Mouse (Mus musculus): ENCODE measurements around the gene Chmp6. TPM values are rescaled to one million over a fixed set of nuclear protein-coding genes. Genes with fewer than 3 reads are reported as not detected.

Gene Chmp6
- polyA plus RNA-seq, 2 experiments = 55.8 to 96.0 TPM

- H3K4me1 ChIP-seq (ENCODE audit: control insufficient read depth, insufficient read depth, low read length) = no peaks in the 10 kb centered on the region
- H3K36me3 ChIP-seq (ENCODE audit: control insufficient read depth, insufficient read depth, low read length) = peaks cover 83% of the 10 kb centered on the region
- no peak overlapping the region for H3K4me2 ChIP-seq (replicated peaks; ENCODE audit: low read depth, low read length, severe bottlenecking)
- H3K4me3 ChIP-seq (replicated peaks; ENCODE audit: low read length) = no peak overlapping the region
- H3K27me3 ChIP-seq (ENCODE audit: control insufficient read depth, insufficient read depth, low read length) = no peaks in the 10 kb centered on the region
- no peak overlapping the region for H3K27ac ChIP-seq (replicated peaks; ENCODE audit: low read depth, low read length)
- 86% methylated on average over 3 of the region's 3 CpGs for WGBS
- ATAC-seq (ENCODE audit: low FRiP score, low read depth) (no peak), DNase-seq (ENCODE audit: low spot score) (no peak)
- H3K9me3 ChIP-seq (ENCODE audit: control insufficient read depth, low read length) = no peaks in the 10 kb centered on the region
- no peak for TF ChIP-seq POLR2A (IDR thresholded peaks at IDR 0.05; ENCODE audit: borderline replicate concordance, extremely low read depth, insufficient read depth, insufficient read length)
- no peak overlapping the region for H3K9ac ChIP-seq (ENCODE audit: low read depth, low read length, severe bottlenecking)
These were observed 23.3 kb upstream of the Chmp6 start for GRCm38 (mm10) chr11:119889966-119890365.

DNA sequence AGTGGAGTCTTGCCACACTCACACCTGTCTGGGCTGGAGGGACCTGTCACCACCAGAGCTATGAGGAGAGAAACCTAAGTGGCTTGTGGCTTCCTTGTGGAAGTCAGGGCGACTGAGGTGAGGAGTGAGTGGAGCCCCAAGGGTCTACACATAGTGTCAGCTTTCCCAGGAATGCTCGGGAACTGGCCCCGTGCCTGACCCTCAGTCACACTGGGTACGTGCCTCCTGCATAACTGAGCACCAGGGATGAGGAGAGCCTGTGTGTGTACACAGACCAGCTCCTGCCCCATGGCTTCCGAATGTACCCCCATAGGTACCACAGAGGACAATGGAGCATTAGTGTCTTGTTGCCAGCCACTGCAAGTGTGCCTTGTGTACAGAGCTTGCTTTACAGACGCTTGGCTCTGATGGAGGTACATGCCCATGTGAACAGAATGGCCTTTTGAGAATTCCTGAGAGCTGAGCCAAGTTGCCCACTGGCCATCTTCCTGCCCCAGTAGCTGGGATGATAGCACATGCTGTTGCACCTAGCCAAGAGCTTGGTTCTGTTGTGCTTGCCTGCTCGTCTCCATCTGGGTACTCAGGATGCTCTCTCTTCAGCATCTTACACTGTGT is 21.5 kb upstream of the Chmp6 start:
- Histone ChIP-seq H3K27me3 (ENCODE audit: control insufficient read depth, insufficient read depth, low read length) (no peaks in the 10 kb centered on the region), H3K9ac (ENCODE audit: low read depth, low read length, severe bottlenecking) (no peak overlapping the region), H3K4me2 (replicated peaks; ENCODE audit: low read depth, low read length, severe bottlenecking) (no peak overlapping the region), H3K27ac (replicated peaks; ENCODE audit: low read depth, low read length) (no peak overlapping the region), H3K36me3 (ENCODE audit: control insufficient read depth, insufficient read depth, low read length) (peaks cover 82% of the 10 kb centered on the region), H3K4me3 (replicated peaks; ENCODE audit: low read length) (no peak overlapping the region), H3K9me3 (ENCODE audit: control insufficient read depth, low read length) (no peaks in the 10 kb centered on the region), H3K4me1 (ENCODE audit: control insufficient read depth, insufficient read depth, low read length) (no peaks in the 10 kb centered on the region)
- no peak for DNase-seq (ENCODE audit: low spot score)
- WGBS = 89% methylated on average over 7 of the region's 7 CpGs
- TF ChIP-seq POLR2A (IDR thresholded peaks at IDR 0.05; ENCODE audit: borderline replicate concordance, extremely low read depth, insufficient read depth, insufficient read length) = no peak
- no peak for ATAC-seq (ENCODE audit: low FRiP score, low read depth)

- Histone ChIP-seq H3K4me3 (replicated peaks; ENCODE audit: low read length) (no peak overlapping the region), H3K27ac (replicated peaks; ENCODE audit: low read depth, low read length) (no peak overlapping the region), H3K4me2 (replicated peaks; ENCODE audit: low read depth, low read length, severe bottlenecking) (no peak overlapping the region), H3K4me1 (ENCODE audit: control insufficient read depth, insufficient read depth, low read length) (no peaks in the 10 kb centered on the region), H3K27me3 (ENCODE audit: control insufficient read depth, insufficient read depth, low read length) (no peaks in the 10 kb centered on the region), H3K9me3 (ENCODE audit: control insufficient read depth, low read length) (no peaks in the 10 kb centered on the region), H3K36me3 (ENCODE audit: control insufficient read depth, insufficient read depth, low read length) (peaks cover 82% of the 10 kb centered on the region), H3K9ac (ENCODE audit: low read depth, low read length, severe bottlenecking) (no peak overlapping the region; the same call in 1 of the 2 replicates)
- 48% methylated on average over 10 of the region's 10 CpGs for WGBS
- no peak for DNase-seq (ENCODE audit: low spot score)
- ATAC-seq (ENCODE audit: low FRiP score, low read depth) = no peak
- TF ChIP-seq POLR2A (IDR thresholded peaks at IDR 0.05; ENCODE audit: borderline replicate concordance, extremely low read depth, insufficient read depth, insufficient read length) = no peak
These were observed 19.5 kb upstream of the Chmp6 start for GRCm38 (mm10) chr11:119893667-119894236.

- H3K9ac ChIP-seq (ENCODE audit: low read depth, low read length, severe bottlenecking) = no peak overlapping the region
- 45% methylated on average over 6 of the region's 6 CpGs for WGBS
- no peak overlapping the region for H3K4me3 ChIP-seq (replicated peaks; ENCODE audit: low read length)
- H3K36me3 ChIP-seq (ENCODE audit: control insufficient read depth, insufficient read depth, low read length) = peaks cover 82% of the 10 kb centered on the region
- H3K27me3 ChIP-seq (ENCODE audit: control insufficient read depth, insufficient read depth, low read length) = no peaks in the 10 kb centered on the region
- DNase-seq (ENCODE audit: low spot score) (no peak), ATAC-seq (ENCODE audit: low FRiP score, low read depth) (no peak)
- H3K27ac ChIP-seq (replicated peaks; ENCODE audit: low read depth, low read length) = no peak overlapping the region
- H3K4me2 ChIP-seq (replicated peaks; ENCODE audit: low read depth, low read length, severe bottlenecking) = no peak overlapping the region
- no peaks in the 10 kb centered on the region for H3K4me1 ChIP-seq (ENCODE audit: control insufficient read depth, insufficient read depth, low read length)
- no peak for TF ChIP-seq POLR2A (IDR thresholded peaks at IDR 0.05; ENCODE audit: borderline replicate concordance, extremely low read depth, insufficient read depth, insufficient read length)
- H3K9me3 ChIP-seq (ENCODE audit: control insufficient read depth, low read length) = no peaks in the 10 kb centered on the region
These were observed 18.6 kb upstream of the Chmp6 start for GRCm38 (mm10) chr11:119894634-119895033.

- no peak overlapping the region for H3K9ac ChIP-seq (ENCODE audit: low read depth, low read length, severe bottlenecking)
- ATAC-seq (ENCODE audit: low FRiP score, low read depth) (no peak), DNase-seq (ENCODE audit: low spot score) (no peak)
- H3K4me2 ChIP-seq (replicated peaks; ENCODE audit: low read depth, low read length, severe bottlenecking) = no peak overlapping the region
- no peaks in the 10 kb centered on the region for H3K9me3 ChIP-seq (ENCODE audit: control insufficient read depth, low read length)
- H3K4me3 ChIP-seq (replicated peaks; ENCODE audit: low read length) = no peak overlapping the region
- no peak overlapping the region for H3K27ac ChIP-seq (replicated peaks; ENCODE audit: low read depth, low read length)
- WGBS = 79% methylated on average over 9 of the region's 9 CpGs
- H3K27me3 ChIP-seq (ENCODE audit: control insufficient read depth, insufficient read depth, low read length) = no peaks in the 10 kb centered on the region
- H3K4me1 ChIP-seq (ENCODE audit: control insufficient read depth, insufficient read depth, low read length) = no peaks in the 10 kb centered on the region
- TF ChIP-seq POLR2A (IDR thresholded peaks at IDR 0.05; ENCODE audit: borderline replicate concordance, extremely low read depth, insufficient read depth, insufficient read length) = no peak
- peaks cover 64% of the 10 kb centered on the region for H3K36me3 ChIP-seq (ENCODE audit: control insufficient read depth, insufficient read depth, low read length)
These were observed 16.2 kb upstream of the Chmp6 start for GRCm38 (mm10) chr11:119897041-119897440.
